Mouse (Mus musculus): ENCODE data around the gene Gm3468. TPM values are rescaled to one million over a fixed set of nuclear protein-coding genes. Genes with fewer than 3 reads are reported as not detected.
"Not testable (repeated sequence)": the region's sequence is repeated elsewhere in the genome, so short reads cannot be mapped to it uniquely, and the experiment has no call there.

The Gm3468 gene
- total RNA-seq (2021): not detected
- long read RNA-seq, experiment 1: 0 reads
- long read RNA-seq, experiment 2: 0 reads

GRCm38 (mm10) chr14:6108272-6108925 is at the start of gene Gm3468:
Gm3468 (minus strand) TSS chr14:6108665.
- H3K4me3 ChIP-seq: peak within 1 kb of the TSS; percentile 53
- DNase-seq: peak; percentile 41
- intact Hi-C loops (cut with DNase I); H3K27ac ChIP-seq: not testable (repeated sequence)
- TF ChIP-seq CTCF (IDR thresholded peaks at IDR 0.05): peak; percentile 42

GRCm38 (mm10) chr14:6125707-6126106 is 17.2 kb upstream of the Gm3468 start, which contains the start of gene Gm3476:
Gm3476 (minus strand) TSS chr14:6125807.
- intact Hi-C loops (cut with DNase I); DNase-seq; H3K27ac ChIP-seq; H3K4me3 ChIP-seq: not testable (repeated sequence)

- peak; percentile 12; the same call in 1 of the 2 replicates for TF ChIP-seq CTCF (IDR thresholded peaks at IDR 0.05)
- DNase-seq; H3K27ac ChIP-seq; intact Hi-C loops (cut with DNase I): not testable (repeated sequence)
- peak overlapping the region; percentile 53; the same call in 1 of the 2 replicates for H3K4me3 ChIP-seq
These were observed 965 bp downstream of the Gm3468 start for GRCm38 (mm10) chr14:6107500-6107899.

DNA sequence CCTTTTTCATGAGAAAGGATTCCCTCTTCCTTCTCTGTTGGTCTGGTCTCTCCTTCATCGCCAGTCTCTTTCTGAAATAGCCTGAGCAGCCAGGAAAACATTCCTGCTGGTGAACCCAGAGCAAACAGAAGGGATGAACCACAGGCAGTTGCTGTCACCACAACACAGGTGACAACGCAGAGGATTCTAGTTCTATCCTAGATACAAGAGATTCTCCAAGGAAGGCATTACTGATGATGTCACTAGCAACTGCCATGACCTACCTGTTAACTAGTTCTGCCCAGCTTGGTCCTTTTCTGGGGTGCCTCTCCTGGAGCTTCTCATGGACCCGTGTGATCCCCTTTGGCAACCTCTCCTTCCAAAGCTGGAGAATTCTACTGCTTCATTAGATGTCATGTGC is 14.6 kb downstream of the Gm3468 start, which contains the start of gene Gm8206:
TSS of gene Gm8206 (minus strand) at position 101 of the 400 bp plus-strand sequence.
- H3K4me3 ChIP-seq; H3K27ac ChIP-seq; DNase-seq; intact Hi-C loops (cut with DNase I): not testable (repeated sequence)

DNA sequence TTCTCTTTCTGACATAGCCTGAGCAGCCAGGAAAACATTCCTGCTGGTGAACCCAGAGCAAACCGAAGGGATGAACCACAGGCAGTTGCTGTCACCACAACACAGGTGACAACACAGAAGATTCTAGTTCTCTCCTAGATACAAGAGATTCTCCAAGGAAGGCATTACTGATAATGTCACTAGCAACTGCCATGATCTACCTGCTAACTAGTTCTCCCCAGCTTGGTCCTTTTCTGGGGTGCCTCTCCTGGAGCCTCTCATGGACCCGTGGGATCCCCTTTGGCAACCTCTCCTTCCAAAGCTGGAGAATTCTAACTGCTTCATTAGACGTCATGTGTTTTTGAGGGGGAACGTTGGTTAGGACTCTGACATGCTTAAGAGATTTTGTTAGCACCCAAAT is 50.3 kb downstream of the Gm3468 start, which contains the start of gene Gm6337:
TSS of gene Gm6337 (minus strand) at position 101 of the 400 bp plus-strand sequence.
- intact Hi-C loops (cut with DNase I); H3K4me3 ChIP-seq; DNase-seq; H3K27ac ChIP-seq: not testable (repeated sequence)

Other genes with a start within 250 kb of the Gm3468 start
- gene Gm8237, start 228.3 kb downstream of the Gm3468 start, total RNA-seq (2021): under 1 TPM in 1 of 2 experiments, not detected in 1; 0.31 TPM
- gene Gm3248, start 146.9 kb downstream of the Gm3468 start, total RNA-seq (2021): under 1 TPM in 1 of 2 experiments, not detected in 1; 0.20 TPM
- gene Gm3453, start 129.5 kb downstream of the Gm3468 start, total RNA-seq (2021): not detected
- gene Gm6337, start 50.4 kb downstream of the Gm3468 start, total RNA-seq (2021): not detected
- under 1 TPM in 1 of 2 experiments, not detected in 1; 0.53 TPM for gene Gm8206, start 14.7 kb downstream of the Gm3468 start, total RNA-seq (2021)
- gene Gm3476, start 17.1 kb upstream of the Gm3468 start, total RNA-seq (2021): not detected
- under 1 TPM in 1 of 2 experiments, not detected in 1; 0.14 TPM for gene Gm21560, start 110.6 kb upstream of the Gm3468 start, total RNA-seq (2021)
- not detected for gene Gm3411, start 178.6 kb upstream of the Gm3468 start, total RNA-seq (2021)
- gene Gm21103, start 196.2 kb upstream of the Gm3468 start, total RNA-seq (2021): not detected
- gene Gm3618, start 235.0 kb upstream of the Gm3468 start, total RNA-seq (2021): not detected

All from gastrocnemius, adult 2 months (tissue).